Mouse (Mus musculus): Measurements from ENCODE around the gene Olfr104-ps. TPM values are rescaled to one million over a fixed set of nuclear protein-coding genes. Genes with fewer than 3 reads are reported as not detected.

Gene Olfr104-ps
- total RNA-seq (2021) = not detected

DNA sequence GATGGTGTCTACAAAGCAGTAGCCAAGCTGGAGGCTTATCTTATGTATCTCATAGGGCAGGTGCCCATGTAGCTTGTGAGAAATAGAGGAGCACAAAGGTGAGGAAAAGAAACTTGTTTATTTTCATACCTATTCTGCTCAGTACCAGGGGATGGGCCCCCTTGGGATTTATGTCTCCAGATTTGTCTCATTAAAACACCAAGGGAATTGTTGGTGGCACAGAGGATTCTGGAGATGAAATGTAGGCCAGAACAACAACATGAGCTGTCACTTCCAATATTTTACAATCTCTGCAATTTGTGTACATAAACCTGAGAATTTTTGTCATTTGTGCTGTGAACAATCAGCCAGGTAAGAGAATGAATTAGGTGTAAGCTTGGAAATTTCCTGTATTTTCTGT is at the start of gene Olfr104-ps:
Gene Olfr104-ps (plus strand): TSS at position 301 of the 400 bp plus-strand sequence.
- DNase-seq (ENCODE audit: low spot score) = no peak
- intact Hi-C loops (cut with DNase I) = no loop called here

- intact Hi-C loops (cut with DNase I) = no loop called here
- no peak for DNase-seq (ENCODE audit: low spot score)
These were observed 49.2 kb upstream of the Olfr104-ps start for GRCm38 (mm10) chr17:37310146-37310699.

- intact Hi-C loops (cut with DNase I) = no loop called here
- DNase-seq (ENCODE audit: low spot score) = no peak
These were observed 42.4 kb upstream of the Olfr104-ps start, which contains the start of gene Olfr102 for GRCm38 (mm10) chr17:37316954-37317353. TSS of gene Olfr102 (minus strand) at chr17:37317054.

- no peak for DNase-seq (ENCODE audit: low spot score)
- intact Hi-C loops (cut with DNase I) = no loop called here
These were observed 19.8 kb upstream of the Olfr104-ps start, which contains the start of gene Olfr103 for GRCm38 (mm10) chr17:37339598-37339997. TSS of gene Olfr103 (minus strand) at chr17:37339698.

DNA sequence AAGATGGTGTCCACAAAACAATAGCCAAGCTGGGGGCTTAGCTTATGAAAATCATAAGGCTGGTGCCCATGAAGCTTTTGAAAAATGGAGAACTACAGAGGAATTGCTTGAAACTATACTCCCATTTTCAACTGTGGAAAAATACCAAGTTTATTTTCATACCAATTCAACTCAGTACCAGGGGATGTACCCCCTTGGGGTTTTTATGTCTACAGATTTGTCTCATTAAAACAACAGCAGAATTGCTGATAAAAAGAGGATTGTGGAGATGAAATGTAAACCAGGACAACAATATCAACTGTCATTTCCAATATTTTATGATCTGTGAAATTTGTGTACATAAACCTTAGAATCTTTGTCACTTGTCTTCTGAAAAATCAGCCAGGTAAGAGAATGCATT is 19.4 kb downstream of the Olfr104-ps start, which contains the start of gene Olfr105-ps:
Gene Olfr105-ps (plus strand): TSS at position 301 of the 400 bp plus-strand sequence.
- intact Hi-C loops (cut with DNase I) = no loop called here
- no peak for DNase-seq (ENCODE audit: low spot score)

- intact Hi-C loops (cut with DNase I) = no loop called here
- DNase-seq (ENCODE audit: low spot score) = no peak
These were observed 30.7 kb downstream of the Olfr104-ps start, which contains the start of gene Olfr106-ps for GRCm38 (mm10) chr17:37390093-37390492. TSS of gene Olfr106-ps (plus strand) at chr17:37390393.

DNA sequence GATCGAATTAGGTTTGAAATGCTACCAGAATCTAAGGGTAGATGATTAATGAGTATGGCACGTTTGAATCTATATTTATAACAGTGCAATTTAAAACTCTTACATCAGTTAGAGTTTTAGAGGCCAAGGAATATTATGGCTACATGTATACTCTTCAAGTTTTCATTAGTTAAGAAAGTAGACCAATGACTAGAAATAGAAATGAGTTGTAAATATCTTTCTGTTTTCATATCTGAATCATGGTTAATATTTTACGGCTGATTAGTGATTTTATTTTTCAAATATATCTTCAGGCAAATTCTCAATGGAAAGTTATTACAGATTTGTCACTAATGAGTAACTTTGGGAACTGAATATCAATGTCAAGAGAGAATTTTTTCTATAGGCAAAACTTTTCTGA is 39.5 kb downstream of the Olfr104-ps start, which contains the start of gene Olfr107:
Gene Olfr107 (plus strand): TSS at position 301 of the 400 bp plus-strand sequence.
- intact Hi-C loops (cut with DNase I) = no loop called here
- DNase-seq (ENCODE audit: low spot score) = no peak

- no peak for DNase-seq (ENCODE audit: low spot score)
- intact Hi-C loops (cut with DNase I) = no loop called here
These were observed 54.0 kb downstream of the Olfr104-ps start for GRCm38 (mm10) chr17:37413380-37413779.

Other genes with a start within 250 kb of the Olfr104-ps start
- not detected for gene Olfr92, start 239.5 kb upstream of the Olfr104-ps start, total RNA-seq (2021)
- gene Olfr93, start 198.1 kb upstream of the Olfr104-ps start, total RNA-seq (2021) = not detected
- gene Ubd, start 165.7 kb upstream of the Olfr104-ps start, total RNA-seq (2021) = not detected
- gene Olfr94, start 158.6 kb upstream of the Olfr104-ps start, total RNA-seq (2021) = not detected
- gene Olfr95, start 146.5 kb upstream of the Olfr104-ps start, total RNA-seq (2021) = not detected
- not detected for gene Olfr96, start 139.4 kb upstream of the Olfr104-ps start, total RNA-seq (2021)
- not detected for gene Olfr97, start 122.3 kb upstream of the Olfr104-ps start, total RNA-seq (2021)
- gene Olfr98, start 95.8 kb upstream of the Olfr104-ps start, total RNA-seq (2021) = not detected
- 1 to 10 TPM; 3.0 to 3.2 TPM for gene H2-M3, start 89.4 kb upstream of the Olfr104-ps start, total RNA-seq (2021)
- gene Olfr99, start 76.1 kb upstream of the Olfr104-ps start, total RNA-seq (2021) = not detected
- not detected for gene Olfr101, start 55.3 kb upstream of the Olfr104-ps start, total RNA-seq (2021)
- not detected for gene Olfr102, start 42.5 kb upstream of the Olfr104-ps start, total RNA-seq (2021)
- gene Olfr103, start 19.9 kb upstream of the Olfr104-ps start, total RNA-seq (2021) = not detected
- not detected for gene Olfr105-ps, start 19.5 kb downstream of the Olfr104-ps start, total RNA-seq (2021)
- gene Olfr106-ps, start 30.8 kb downstream of the Olfr104-ps start, total RNA-seq (2021) = not detected
- gene Olfr107, start 39.6 kb downstream of the Olfr104-ps start, total RNA-seq (2021) = not detected
- not detected for gene Olfr108, start 85.9 kb downstream of the Olfr104-ps start, total RNA-seq (2021)
- not detected for gene Olfr109, start 99.3 kb downstream of the Olfr104-ps start, total RNA-seq (2021)
- gene H2-M2, start 124.0 kb downstream of the Olfr104-ps start, total RNA-seq (2021) = not detected
- gene Olfr110, start 132.9 kb downstream of the Olfr104-ps start, total RNA-seq (2021) = not detected
- not detected for gene Olfr111, start 148.4 kb downstream of the Olfr104-ps start, total RNA-seq (2021)
- gene Olfr112, start 209.9 kb downstream of the Olfr104-ps start, total RNA-seq (2021) = not detected
- gene Olfr113, start 218.1 kb downstream of the Olfr104-ps start, total RNA-seq (2021) = not detected
- not detected for gene Olfr114, start 233.2 kb downstream of the Olfr104-ps start, total RNA-seq (2021)

Measured in heart, postnatal 25 days (tissue).